8 mouse cellular contexts compared by ENCODE assay signal in genomic region chr2:78048706-78049055, GRCm38 (mm10).
DNase-seq lines count a peak whose midpoint lies in the region; ATAC-seq lines count a peak whose summit lies in the region.

No protein-coding gene starts in this region.

- 57% methylated on average over 6 of the region's 6 CpGs for WGBS in hindbrain, embryonic 14.5 days
- WGBS in midbrain, embryonic 15.5 days = 62% methylated on average over 6 of the region's 6 CpGs

- no peaks in the 10 kb centered on the region for H3K27me3 ChIP-seq in hindbrain, embryonic 14.5 days (ENCODE audit: control insufficient read depth, insufficient read depth, low read length)
- H3K27me3 ChIP-seq in midbrain, embryonic 15.5 days (replicated peaks) = no peaks in the 10 kb centered on the region

- peak overlapping the region; percentile 47 for H3K4me2 ChIP-seq in hindbrain, embryonic 14.5 days (replicated peaks)
- H3K4me2 ChIP-seq in midbrain, embryonic 15.5 days = peak overlapping the region; percentile 53

- H3K4me1 ChIP-seq in hindbrain, embryonic 14.5 days (replicated peaks; ENCODE audit: control insufficient read depth, insufficient read depth, low read length) = peaks cover 7% of the 10 kb centered on the region
- H3K4me1 ChIP-seq in midbrain, embryonic 15.5 days = peaks cover 11% of the 10 kb centered on the region

- DNase-seq in adrenal gland, postnatal 14 days = peak; percentile 7
- no peak for DNase-seq in adrenal gland, postnatal 25 days
- peak; percentile 5 for DNase-seq in lung, postnatal 14 days
- DNase-seq in lung, postnatal 25 days (ENCODE audit: low spot score) = no peak
- DNase-seq in hindbrain, embryonic 14.5 days (ENCODE audit: low spot score) = no peak
- no peak for DNase-seq in thymus, postnatal 0 days (ENCODE audit: low spot score)
- DNase-seq in thymus, postnatal 14 days = no peak

- H3K9me3 ChIP-seq in hindbrain, embryonic 14.5 days (ENCODE audit: control insufficient read depth, low read length) = no peaks in the 10 kb centered on the region
- H3K9me3 ChIP-seq in midbrain, embryonic 15.5 days = no peaks in the 10 kb centered on the region

- H3K36me3 ChIP-seq in hindbrain, embryonic 14.5 days (replicated peaks; ENCODE audit: control insufficient read depth, insufficient read depth) = no peaks in the 10 kb centered on the region
- no peaks in the 10 kb centered on the region for H3K36me3 ChIP-seq in midbrain, embryonic 15.5 days (replicated peaks)

- H3K27ac ChIP-seq in hindbrain, embryonic 14.5 days = no peak overlapping the region; the same call in 1 of the 2 replicates
- peak overlapping the region; percentile 66 for H3K27ac ChIP-seq in midbrain, embryonic 15.5 days

- H3K4me3 ChIP-seq in hindbrain, embryonic 14.5 days (replicated peaks; ENCODE audit: low read length) = peak overlapping the region; percentile 16; the same call in 1 of the 2 replicates
- peak overlapping the region; percentile 30 for H3K4me3 ChIP-seq in midbrain, embryonic 15.5 days

- ATAC-seq in hindbrain, embryonic 14.5 days (ENCODE audit: low FRiP score) = peak; percentile 49; the same call in 1 of the 2 replicates
- ATAC-seq in midbrain, embryonic 15.5 days (replicated peaks) = peak; percentile 70

- 0 out of 2 replicates have a peak overlapping the region, but pooled peaks have one; percentile 44 for H3K9ac ChIP-seq in hindbrain, embryonic 14.5 days
- peak overlapping the region; percentile 26; the same call in 1 of the 2 replicates for H3K9ac ChIP-seq in midbrain, embryonic 15.5 days

Comparison
In these comparisons a context has a peak if more than half of its experiments do, and no peak if none do; other contexts are left out.
1. DNase-seq: peak in adrenal gland, postnatal 14 days (single experiment) and lung, postnatal 14 days (single experiment); none in adrenal gland, postnatal 25 days (single experiment), lung, postnatal 25 days (single experiment), hindbrain, embryonic 14.5 days (single experiment), thymus, postnatal 0 days (single experiment) and thymus, postnatal 14 days (single experiment).